Mouse (Mus musculus) neural tube, embryonic 14.5 days (tissue): Measurements from ENCODE around the gene Tmtc1. TPM values are rescaled to one million over a fixed set of nuclear protein-coding genes. Genes with fewer than 3 reads are reported as not detected.

Experiments used
- ATAC-seq: fragments of 200-750 bp; cut with Nextera tagmentation; 2 replicates; pipeline ENCODE4 v1.8.0; 2017; ENCODE audit warnings: low read depth, mild to moderate bottlenecking, moderate TSS enrichment, moderate library complexity
- H3K27ac ChIP-seq: fragments of 300-500 bp; sonication (generic); 2 replicates; pipeline ENCODE4 v1.5.1; 2014; ENCODE audit warnings: low read depth, mild to moderate bottlenecking, control low read depth, low read length, moderate library complexity, mixed read lengths
- H3K27me3 ChIP-seq: fragments of 300-500 bp; sonication (generic); 2 replicates; pipeline ENCODE4 v1.6.1; 2014; ENCODE audit warnings: low read length; ENCODE audit not compliant: control insufficient read depth, insufficient read depth
- H3K36me3 ChIP-seq: fragments of 300-500 bp; sonication (generic); 2 replicates; pipeline ENCODE4 v1.6.1; 2014; ENCODE audit warnings: low read length, mixed read lengths; ENCODE audit not compliant: control insufficient read depth, insufficient read depth
- H3K4me1 ChIP-seq: fragments of 300-500 bp; sonication (generic); 2 replicates; pipeline ENCODE4 v1.6.1; 2014; ENCODE audit warnings: low read length; ENCODE audit not compliant: control insufficient read depth, insufficient read depth
- H3K4me2 ChIP-seq: fragments of 300-500 bp; sonication (generic); 2 replicates; pipeline ENCODE4 v1.6.1; 2014; ENCODE audit warnings: mild to moderate bottlenecking, low read depth, low read length, control low read depth
- H3K4me3 ChIP-seq: fragments of 300-500 bp; sonication (generic); 2 replicates; pipeline ENCODE4 v1.5.1; 2014; ENCODE audit warnings: low read depth, low read length, control low read depth, mixed read lengths
- H3K9ac ChIP-seq: fragments of 300-500 bp; sonication (generic); replicated peaks from 2 replicates; pipeline ENCODE4 v1.6.1; 2014; ENCODE audit warnings: low read depth, mild to moderate bottlenecking, control low read depth, low read length, mixed read lengths
- H3K9me3 ChIP-seq: fragments of 300-500 bp; sonication (generic); 2 replicates; pipeline ENCODE4 v1.6.1; 2016; ENCODE audit warnings: low read length; ENCODE audit not compliant: control insufficient read depth
- WGBS: fragments of 180-500 bp; shearing (Covaris S2); extraction: QIAGEN DNeasy Blood & Tissue Kit; methylation state at CpG from one replicate; pipeline ENCODE4 v1.1.7; 2014; 5-methylcytosine and 5-hydroxymethylcytosine counted together
- polyA plus RNA-seq: library from polyadenylated mRNA; unstranded; fragments of >200 nt; fragmentation: Nextera tagmentation; extraction: Ambion mirVana; gene quantifications from 2 replicates; pipeline ENCODE4 v1.2.1, GENCODE M21; 2014

The Tmtc1 gene
- polyA plus RNA-seq, 1 experiment from 2014 or later = 6.2 TPM

- H3K4me1 ChIP-seq = no peaks in the 10 kb centered on the region
- 77% methylated on average over 8 of the region's 8 CpGs for WGBS
- no peak overlapping the region for H3K4me2 ChIP-seq
- H3K27me3 ChIP-seq = no peaks in the 10 kb centered on the region
- no peak overlapping the region for H3K9ac ChIP-seq
- no peak for ATAC-seq
- no peak overlapping the region for H3K4me3 ChIP-seq
- no peaks in the 10 kb centered on the region for H3K9me3 ChIP-seq
- no peak overlapping the region for H3K27ac ChIP-seq
- no peaks in the 10 kb centered on the region for H3K36me3 ChIP-seq
Measured at GRCm38 (mm10) chr6:148259074-148259473, 185.1 kb downstream of the Tmtc1 start.

GRCm38 (mm10) chr6:148257805-148258204 lies 186.4 kb downstream of the Tmtc1 start:
- no peaks in the 10 kb centered on the region for H3K36me3 ChIP-seq
- 88% methylated on average over 2 of the region's 2 CpGs for WGBS
- ATAC-seq = no peak

DNA sequence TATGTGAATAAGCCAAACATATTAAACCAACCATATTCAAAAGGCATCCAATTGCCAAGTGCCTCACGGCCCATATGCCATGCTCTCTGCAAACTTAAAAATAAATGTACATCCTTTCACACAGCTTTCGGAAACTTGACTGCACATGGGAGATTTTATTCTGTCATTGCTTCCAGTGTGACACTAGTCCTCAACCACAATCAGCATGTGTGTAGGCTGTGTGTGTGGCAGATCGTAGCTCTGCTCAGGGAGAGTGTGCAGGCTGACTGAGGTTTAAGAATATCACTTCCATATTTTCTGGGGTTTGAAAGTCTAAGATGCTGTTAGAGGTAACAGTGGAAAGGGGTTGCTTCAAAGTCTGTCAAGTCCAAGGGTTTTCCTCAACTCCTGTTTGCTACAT lies 188.1 kb downstream of the Tmtc1 start:
- Histone ChIP-seq H3K27ac (no peak overlapping the region), H3K9me3 (no peaks in the 10 kb centered on the region), H3K4me1 (peaks cover 4% of the 10 kb centered on the region; the same call in 1 of the 2 replicates), H3K4me2 (no peak overlapping the region), H3K36me3 (no peaks in the 10 kb centered on the region), H3K27me3 (no peaks in the 10 kb centered on the region), H3K9ac (no peak overlapping the region), H3K4me3 (no peak overlapping the region)
- no peak for ATAC-seq
- WGBS = 91% methylated on average over 3 of the region's 3 CpGs

More at GRCm38 (mm10) chr6:148257805-148258204, 186.4 kb downstream of the Tmtc1 start:
- Histone ChIP-seq H3K9me3 (no peaks in the 10 kb centered on the region), H3K9ac (no peak overlapping the region), H3K4me2 (no peak overlapping the region), H3K27me3 (no peaks in the 10 kb centered on the region), H3K27ac (no peak overlapping the region), H3K4me1 (0 out of 2 replicates have a peak, but pooled peaks cover 4% of the 10 kb centered on the region), H3K4me3 (no peak overlapping the region)

- Histone ChIP-seq H3K4me2 (no peak overlapping the region), H3K36me3 (no peaks in the 10 kb centered on the region), H3K9ac (no peak overlapping the region), H3K27me3 (no peaks in the 10 kb centered on the region), H3K4me1 (peaks cover 4% of the 10 kb centered on the region; the same call in 1 of the 2 replicates), H3K9me3 (no peaks in the 10 kb centered on the region), H3K27ac (no peak overlapping the region), H3K4me3 (no peak overlapping the region)
- WGBS = 38% methylated on average over 1 of the region's 1 CpGs
- no peak for ATAC-seq
Measured at GRCm38 (mm10) chr6:148255395-148256053, 188.7 kb downstream of the Tmtc1 start.

DNA sequence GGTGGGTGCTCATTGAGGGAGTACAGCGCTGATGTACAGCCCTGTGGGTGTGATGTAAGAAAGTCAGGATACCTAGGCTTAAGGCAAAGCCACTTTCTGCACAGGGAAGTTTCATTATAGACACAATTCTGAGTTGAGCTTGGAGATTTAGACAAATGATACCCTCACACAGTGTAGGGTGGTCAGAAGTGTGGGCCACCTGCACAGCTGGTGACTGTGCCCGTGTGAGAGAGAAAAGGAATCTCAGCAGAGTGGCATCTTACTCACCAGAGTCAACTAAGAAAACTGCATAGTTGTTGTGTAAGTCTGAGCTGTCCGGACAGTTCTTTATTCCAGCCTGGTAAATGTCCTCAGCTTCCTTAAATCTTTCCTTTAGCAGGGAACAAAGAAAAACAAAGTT lies 195.0 kb downstream of the Tmtc1 start:
- 88% methylated on average over 3 of the region's 3 CpGs for WGBS
- ATAC-seq = no peak; the same call in 1 of the 2 replicates
- Histone ChIP-seq H3K9me3 (no peaks in the 10 kb centered on the region), H3K27ac (no peak overlapping the region), H3K36me3 (no peaks in the 10 kb centered on the region), H3K4me1 (peaks cover 4% of the 10 kb centered on the region; the same call in 1 of the 2 replicates), H3K4me2 (no peak overlapping the region), H3K9ac (no peak overlapping the region), H3K4me3 (no peak overlapping the region), H3K27me3 (no peaks in the 10 kb centered on the region)

DNA sequence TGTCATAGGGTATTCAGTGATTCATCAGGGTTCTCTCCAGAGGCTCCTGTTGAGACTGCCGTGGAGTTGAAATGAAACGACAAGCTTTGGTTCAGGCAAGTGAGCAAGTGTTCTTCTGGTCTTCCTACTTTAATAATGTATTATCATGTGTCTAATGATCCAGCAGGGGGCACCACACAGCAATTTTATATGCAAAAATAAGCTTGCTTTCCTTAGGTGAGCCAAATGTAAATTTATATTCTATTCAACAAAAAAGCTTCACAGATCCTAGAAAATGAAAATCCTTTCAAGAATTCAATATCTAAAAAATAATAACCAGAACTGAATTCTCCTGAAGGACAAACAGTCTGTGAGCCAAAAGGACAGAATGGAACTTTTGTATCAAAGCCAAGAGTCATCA lies 195.6 kb downstream of the Tmtc1 start:
- 46% methylated on average over 2 of the region's 2 CpGs for WGBS
- Histone ChIP-seq H3K27ac (no peak overlapping the region), H3K4me3 (no peak overlapping the region), H3K27me3 (no peaks in the 10 kb centered on the region), H3K4me2 (no peak overlapping the region), H3K9ac (no peak overlapping the region), H3K4me1 (peaks cover 4% of the 10 kb centered on the region; the same call in 1 of the 2 replicates), H3K36me3 (no peaks in the 10 kb centered on the region; the same call in 1 of the 2 replicates), H3K9me3 (no peaks in the 10 kb centered on the region)
- ATAC-seq = peak; percentile 69; the same call in 1 of the 2 replicates

DNA sequence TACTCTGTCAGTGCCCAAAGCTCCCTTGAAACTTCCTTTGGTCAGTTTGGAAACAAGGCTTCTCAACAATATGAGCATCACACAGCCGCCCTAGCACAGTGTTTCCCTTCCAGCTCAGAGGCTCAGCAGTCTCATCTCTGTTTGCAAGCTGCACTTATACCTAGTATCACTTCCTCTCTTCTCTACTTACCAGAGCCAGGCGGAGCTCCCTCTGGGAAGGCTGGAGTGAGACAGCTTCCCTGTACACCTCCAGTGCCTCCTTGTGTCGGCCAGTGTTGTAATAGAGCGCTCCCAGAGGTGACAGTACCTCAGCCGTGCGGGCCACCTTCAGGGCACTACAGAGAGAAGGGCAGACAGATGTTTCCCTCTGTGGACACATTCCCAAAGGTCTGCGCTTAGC lies 197.6 kb downstream of the Tmtc1 start:
- no peak for ATAC-seq
- 77% methylated on average over 7 of the region's 7 CpGs for WGBS
- Histone ChIP-seq H3K27ac (no peak overlapping the region), H3K4me2 (no peak overlapping the region), H3K9ac (no peak overlapping the region), H3K4me3 (no peak overlapping the region), H3K27me3 (no peaks in the 10 kb centered on the region), H3K9me3 (no peaks in the 10 kb centered on the region), H3K36me3 (no peaks in the 10 kb centered on the region; the same call in 1 of the 2 replicates), H3K4me1 (no peaks in the 10 kb centered on the region)

GRCm38 (mm10) chr6:148244836-148245235 lies 199.4 kb downstream of the Tmtc1 start:
- Histone ChIP-seq H3K36me3 (no peaks in the 10 kb centered on the region; the same call in 1 of the 2 replicates), H3K9ac (no peak overlapping the region), H3K4me2 (no peak overlapping the region), H3K27me3 (no peaks in the 10 kb centered on the region), H3K27ac (no peak overlapping the region), H3K9me3 (no peaks in the 10 kb centered on the region), H3K4me1 (no peaks in the 10 kb centered on the region), H3K4me3 (no peak overlapping the region)
- no peak for ATAC-seq
- 91% methylated on average over 1 of the region's 1 CpGs for WGBS

DNA sequence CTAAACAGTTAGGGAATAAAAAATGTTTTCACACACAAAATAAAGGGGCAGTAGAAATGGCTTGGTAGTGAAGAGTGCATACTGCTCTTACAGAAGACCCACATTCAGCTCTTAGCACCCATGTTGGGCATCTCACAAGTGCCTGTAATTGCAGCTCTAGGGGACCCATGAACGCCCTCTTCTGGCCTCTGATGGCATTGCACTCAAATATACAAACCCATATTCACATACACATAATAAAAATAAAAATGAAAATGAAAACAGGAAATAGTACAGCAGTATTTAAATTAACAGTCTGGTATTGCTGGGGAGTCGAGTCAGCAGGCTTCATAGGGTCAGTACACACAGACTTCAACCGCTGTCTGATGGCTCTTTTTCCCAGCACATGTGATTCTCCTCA lies 201.9 kb downstream of the Tmtc1 start:
- WGBS = 74% methylated on average over 3 of the region's 3 CpGs
- Histone ChIP-seq H3K4me3 (no peak overlapping the region), H3K27ac (no peak overlapping the region), H3K9ac (no peak overlapping the region), H3K36me3 (no peaks in the 10 kb centered on the region; the same call in 1 of the 2 replicates), H3K4me2 (no peak overlapping the region), H3K9me3 (no peaks in the 10 kb centered on the region), H3K4me1 (no peaks in the 10 kb centered on the region), H3K27me3 (no peaks in the 10 kb centered on the region)
- ATAC-seq = no peak
